Mouse (Mus musculus) lung, adult 2 months (tissue): Measurements from ENCODE around the gene Mtcl1.

Experiments used
- CTCF ChIP-seq: fragments of 200-500 bp; IDR thresholded peaks from 2 replicates; pipeline ENCODE4 v1.5.1; 2011; ENCODE audit warnings: mild to moderate bottlenecking, low read length, control low read depth; ENCODE audit not compliant: insufficient read depth
- POLR2A ChIP-seq: fragments of 200-500 bp; IDR thresholded peaks from 2 replicates; pipeline ENCODE4 v1.6.1; 2011; ENCODE audit warnings: low read depth, mild to moderate bottlenecking, control low read depth, low read length, borderline replicate concordance; ENCODE audit errors: extremely low read depth

DNA sequence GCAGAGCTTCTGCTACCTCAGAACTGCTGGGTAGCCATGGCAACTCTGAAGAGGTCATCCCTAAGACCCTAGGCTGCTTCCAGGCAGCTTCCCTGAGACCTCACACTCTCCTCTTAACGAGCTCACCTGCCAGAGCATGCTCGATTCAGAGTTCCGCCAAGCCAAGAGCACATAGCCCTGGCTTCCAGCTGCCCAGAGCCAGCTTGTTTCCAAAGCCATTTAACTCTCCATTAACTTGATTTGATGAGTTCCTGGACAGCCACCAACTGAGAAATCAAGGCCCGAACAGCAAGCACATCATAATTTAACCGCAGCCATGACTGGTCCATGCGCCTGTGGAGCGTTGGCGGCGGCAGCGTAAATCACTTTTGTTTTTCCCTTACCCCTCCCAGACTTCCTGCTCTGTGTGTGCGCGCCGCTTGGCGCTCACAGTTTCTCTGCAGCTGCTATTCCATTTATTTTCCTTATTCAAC is 32.7 kb downstream of the Mtcl1 start:
- TF ChIP-seq CTCF (peak; percentile 24; the same call in 1 of the 2 replicates), POLR2A (no peak)
